Mouse (Mus musculus) G1E (cell line): ENCODE results near the gene Tent5c.

Source experiments
- CTCF ChIP-seq: IDR thresholded peaks from 2 replicates; pipeline ENCODE4 v1.5.1; 2012; ENCODE audit warnings: low read depth, low read length, inconsistent platforms, mixed read lengths
- GATA1 ChIP-seq: IDR thresholded peaks from 2 replicates; pipeline ENCODE4 v1.6.1; 2012; ENCODE audit warnings: borderline replicate concordance, low read length, inconsistent platforms, mixed read lengths
- GATA2 ChIP-seq: IDR thresholded peaks from 2 replicates; pipeline ENCODE4 v1.6.1; 2012; ENCODE audit warnings: low read depth, low read length, inconsistent platforms, borderline replicate concordance
- TAL1 ChIP-seq: conservative IDR thresholded peaks from 2 replicates; pipeline ENCODE4 v1.6.1; 2012; ENCODE audit warnings: low read depth, low read length, inconsistent platforms, mixed read lengths

DNA sequence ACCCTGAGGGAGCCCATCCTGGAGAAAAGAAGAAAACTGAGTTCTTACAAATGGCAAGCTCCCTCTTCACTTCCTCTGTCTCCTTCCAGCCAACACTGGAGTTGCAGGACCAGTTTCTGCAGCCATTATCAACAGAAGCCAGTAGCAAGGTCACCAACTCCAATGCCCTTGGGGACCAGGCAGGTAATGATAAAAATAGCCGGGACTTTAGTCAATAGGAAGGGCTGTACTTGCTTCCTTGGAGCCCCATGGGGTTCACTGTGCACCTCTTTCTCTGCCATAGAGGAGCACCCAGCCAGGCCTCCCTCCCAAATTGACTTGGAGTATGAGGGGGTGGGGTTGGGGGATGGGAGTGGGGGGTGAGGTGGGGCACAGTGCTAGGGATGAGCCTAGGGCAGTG is 70.7 kb downstream of the Tent5c start:
- TF ChIP-seq CTCF (no peak), TAL1 (no peak), GATA2 (no peak), GATA1 (no peak)
